Mouse (Mus musculus) myocyte (in vitro differentiated cells): Measurements from ENCODE around the gene Tctn1. TPM values are rescaled to one million over a fixed set of nuclear protein-coding genes. Genes with fewer than 3 reads are reported as not detected.

Experiments used
- H3K27me3 ChIP-seq: one replicate; pipeline ENCODE4 v1.6.1; 2011; ENCODE audit not compliant: control insufficient read depth, insufficient read depth, insufficient read length
- H3K36me3 ChIP-seq: one replicate; pipeline ENCODE4 v1.6.1; 2011; ENCODE audit not compliant: control insufficient read depth, insufficient read depth
- H3K4me2 ChIP-seq: one replicate; pipeline ENCODE4 v1.6.1; 2011; ENCODE audit warnings: low read depth, control low read depth
- H3K4me3 ChIP-seq: one replicate; pipeline ENCODE4 v1.5.1; 2011; ENCODE audit warnings: mild to moderate bottlenecking, control low read depth, moderate library complexity
- H3K79me2 ChIP-seq: one replicate; pipeline ENCODE4 v1.6.1; 2011; ENCODE audit not compliant: control insufficient read depth, insufficient read depth
- H3ac ChIP-seq: one replicate; pipeline ENCODE4 v1.6.1; 2011; ENCODE audit not compliant: control insufficient read depth, insufficient read length
- CEBPB ChIP-seq: IDR thresholded peaks from 2 replicates; pipeline ENCODE4 v1.6.1; 2011; ENCODE audit warnings: mild to moderate bottlenecking, moderate library complexity; ENCODE audit not compliant: poor library complexity, insufficient read depth, severe bottlenecking
- E2F4 ChIP-seq: IDR thresholded peaks from one replicate; pipeline ENCODE4 v1.6.1; 2011; ENCODE audit warnings: mild to moderate bottlenecking, control low read depth, moderate library complexity; ENCODE audit not compliant: insufficient read depth
- MAX ChIP-seq: IDR thresholded peaks from one replicate; pipeline ENCODE4 v1.6.1; 2011; ENCODE audit warnings: low read depth, mild to moderate bottlenecking, control low read depth
- MYOD1 ChIP-seq, 3 experiments: IDR thresholded peaks; one replicate each; pipeline ENCODE4 v1.6.1; 2011; ENCODE audit warnings: control low read depth in 2 of 3, low read depth in 2 of 3, mild to moderate bottlenecking in 2 of 3, moderate library complexity in 1 of 3; ENCODE audit not compliant: insufficient read length in 2 of 3, control insufficient read depth in 1 of 3
- MYOG ChIP-seq, 3 experiments: IDR thresholded peaks; one replicate each; pipeline ENCODE4 v1.6.1; 2011; ENCODE audit warnings: control low read depth in 2 of 3, low read depth in 2 of 3, mild to moderate bottlenecking in 2 of 3; ENCODE audit not compliant: insufficient read length in 2 of 3, control insufficient read depth in 1 of 3, insufficient read depth in 1 of 3
- POLR2A ChIP-seq: IDR thresholded peaks from one replicate; pipeline ENCODE4 v1.6.1; 2011; ENCODE audit warnings: low read depth, mild to moderate bottlenecking, control low read depth, moderate library complexity; ENCODE audit not compliant: insufficient read length
- POLR2AphosphoS2 ChIP-seq: IDR thresholded peaks from one replicate; pipeline ENCODE4 v1.6.1; 2011; ENCODE audit warnings: low read depth, control low read depth; ENCODE audit not compliant: insufficient read length
- REST ChIP-seq: IDR thresholded peaks from one replicate; pipeline ENCODE4 v1.6.1; 2011; ENCODE audit warnings: mild to moderate bottlenecking, control low read depth, moderate library complexity; ENCODE audit not compliant: insufficient read depth, insufficient read length
- SRF ChIP-seq: IDR thresholded peaks from one replicate; pipeline ENCODE4 v1.6.1; 2011; ENCODE audit warnings: low read depth; ENCODE audit not compliant: control insufficient read depth, insufficient read length
- TCF12 ChIP-seq: IDR thresholded peaks from one replicate; pipeline ENCODE4 v1.6.1; 2011; ENCODE audit warnings: mild to moderate bottlenecking, control low read depth; ENCODE audit not compliant: poor library complexity, insufficient read depth, severe bottlenecking
- TCF3 ChIP-seq: IDR thresholded peaks from one replicate; pipeline ENCODE4 v1.6.1; 2011; ENCODE audit warnings: low read depth, control low read depth; ENCODE audit not compliant: insufficient read length
- USF1 ChIP-seq: IDR thresholded peaks from one replicate; pipeline ENCODE4 v1.6.1; 2011; ENCODE audit warnings: low read depth, mild to moderate bottlenecking, control low read depth, moderate library complexity
- polyA plus RNA-seq: library from polyadenylated mRNA; unstranded; fragments of >200 nt; fragmentation: generic; extraction: Trizol; gene quantifications from one replicate; pipeline ENCODE4 v1.2.1, GENCODE M21; 2012; ENCODE audit warnings: missing spikeins

The Tctn1 gene
- polyA plus RNA-seq, 1 experiment, result 4.7 TPM

GRCm38 (mm10) chr5:122242521-122243123 is 21.6 kb downstream of the Tctn1 start:
- H3ac ChIP-seq, result no peak overlapping the region
- H3K4me2 ChIP-seq, result no peak overlapping the region
- TF ChIP-seq CEBPB, result no peak
- no peak for TF ChIP-seq POLR2AphosphoS2
- TF ChIP-seq REST, result no peak
- TF ChIP-seq MYOD1 (IDR thresholded peaks at IDR 0.05; ENCODE audit: control insufficient read depth in 1 of 3, insufficient read length in 2 of 3, low read depth in 2 of 3), result no peak
- TF ChIP-seq SRF, result no peak
- no peak for TF ChIP-seq E2F4
- no peak for TF ChIP-seq POLR2A
- TF ChIP-seq USF1, result no peak
- TF ChIP-seq TCF3, result no peak
- no peak for TF ChIP-seq MYOG (IDR thresholded peaks at IDR 0.05; ENCODE audit: control insufficient read depth in 1 of 3, insufficient read depth in 1 of 3, insufficient read length in 2 of 3, low read depth in 2 of 3)
- no peak for TF ChIP-seq TCF12
- no peak for TF ChIP-seq MAX
- H3K27me3 ChIP-seq, result peaks cover under 1% of the 10 kb centered on the region
- no peaks in the 10 kb centered on the region for H3K79me2 ChIP-seq
- no peaks in the 10 kb centered on the region for H3K36me3 ChIP-seq
- H3K4me3 ChIP-seq, result no peak overlapping the region

GRCm38 (mm10) chr5:122240989-122241388 is 23.3 kb downstream of the Tctn1 start:
- no peak for TF ChIP-seq TCF12
- H3K4me3 ChIP-seq, result no peak overlapping the region

GRCm38 (mm10) chr5:122240521-122240920 is 23.7 kb downstream of the Tctn1 start:
- Histone ChIP-seq H3K4me3 (no peak overlapping the region), H3K79me2 (no peaks in the 10 kb centered on the region), H3K4me2 (no peak overlapping the region), H3ac (no peak overlapping the region), H3K27me3 (peaks cover 21% of the 10 kb centered on the region), H3K36me3 (no peaks in the 10 kb centered on the region)
- TF ChIP-seq SRF (no peak), MAX (no peak), REST (no peak), MYOG (IDR thresholded peaks at IDR 0.05; ENCODE audit: control insufficient read depth in 1 of 3, insufficient read depth in 1 of 3, insufficient read length in 2 of 3, low read depth in 2 of 3) (no peak), E2F4 (no peak), MYOD1 (IDR thresholded peaks at IDR 0.05; ENCODE audit: control insufficient read depth in 1 of 3, insufficient read length in 2 of 3, low read depth in 2 of 3) (no peak), TCF3 (no peak), USF1 (no peak), POLR2A (no peak), CEBPB (no peak), TCF12 (no peak), POLR2AphosphoS2 (no peak)

More at GRCm38 (mm10) chr5:122240989-122241388, 23.3 kb downstream of the Tctn1 start:
- Histone ChIP-seq H3ac (no peak overlapping the region), H3K79me2 (no peaks in the 10 kb centered on the region), H3K4me2 (no peak overlapping the region), H3K36me3 (no peaks in the 10 kb centered on the region), H3K27me3 (peaks cover 16% of the 10 kb centered on the region)

DNA sequence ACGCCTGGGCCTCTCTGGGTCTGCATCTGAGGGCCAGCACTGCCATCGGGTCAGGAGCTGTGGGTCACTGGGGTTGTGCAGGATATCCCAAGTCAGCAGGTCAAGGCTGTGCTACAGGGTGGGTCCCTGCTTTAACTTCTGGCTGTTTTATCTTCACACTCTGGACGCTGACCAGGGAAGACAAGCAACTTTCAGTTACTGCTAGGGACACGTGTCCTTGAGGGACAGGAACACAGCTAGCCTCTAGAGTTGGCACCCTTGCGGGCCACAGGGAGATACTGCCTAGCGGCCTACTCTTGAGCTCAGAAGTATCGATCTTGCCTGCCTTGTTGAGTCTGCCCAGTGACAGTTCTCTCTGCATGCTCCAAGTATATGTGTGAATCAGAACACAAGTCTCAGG is 24.6 kb downstream of the Tctn1 start:
- H3K36me3 ChIP-seq, result no peaks in the 10 kb centered on the region
- H3K4me3 ChIP-seq, result no peak overlapping the region
- peaks cover 21% of the 10 kb centered on the region for H3K27me3 ChIP-seq
- no peak overlapping the region for H3K4me2 ChIP-seq
- H3ac ChIP-seq, result no peak overlapping the region
- TF ChIP-seq POLR2AphosphoS2 (peak; percentile 6), MAX (no peak), REST (no peak)
- no peaks in the 10 kb centered on the region for H3K79me2 ChIP-seq

DNA sequence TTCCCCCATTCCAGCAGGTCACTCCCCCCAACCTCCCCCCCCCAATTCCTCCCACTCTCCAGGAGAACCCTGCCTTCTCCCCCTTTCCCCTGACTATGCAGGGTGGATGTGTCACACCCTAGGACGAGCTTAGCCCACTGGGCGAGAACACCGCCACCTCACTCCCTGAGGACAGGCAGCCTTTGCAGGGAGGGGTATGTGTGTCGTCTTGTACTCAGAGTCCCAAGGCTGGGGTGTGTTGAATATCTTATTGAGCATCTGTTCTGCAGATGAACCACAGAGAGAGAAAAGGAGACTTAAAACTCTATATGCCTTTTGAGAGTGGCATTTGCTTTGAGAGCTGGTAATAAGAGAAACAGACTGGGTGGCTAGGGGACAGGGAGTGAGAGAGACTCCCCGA is 27.1 kb downstream of the Tctn1 start:
- Histone ChIP-seq H3K36me3 (no peaks in the 10 kb centered on the region), H3K4me3 (no peak overlapping the region), H3ac (no peak overlapping the region), H3K79me2 (no peaks in the 10 kb centered on the region), H3K27me3 (peaks cover 43% of the 10 kb centered on the region), H3K4me2 (no peak overlapping the region)
- TF ChIP-seq USF1 (no peak), REST (no peak), POLR2A (no peak), SRF (no peak), CEBPB (no peak), MYOG (IDR thresholded peaks at IDR 0.05; ENCODE audit: control insufficient read depth in 1 of 3, insufficient read depth in 1 of 3, insufficient read length in 2 of 3, low read depth in 2 of 3) (no peak)
